Mouse (Mus musculus): ENCODE measurements around the gene Glis1. TPM values are rescaled to one million over a fixed set of nuclear protein-coding genes. Genes with fewer than 3 reads are reported as not detected.

Gene Glis1
- total RNA-seq (2014; rRNA removed; ENCODE audit: low replicate concordance) = not detected in 2 replicates
- 0.11 TPM in 1 of 2 replicates, not detected in the other for polyA plus RNA-seq (2015; fragmentation: Nextera tagmentation; extraction: Ambion mirVana)

DNA sequence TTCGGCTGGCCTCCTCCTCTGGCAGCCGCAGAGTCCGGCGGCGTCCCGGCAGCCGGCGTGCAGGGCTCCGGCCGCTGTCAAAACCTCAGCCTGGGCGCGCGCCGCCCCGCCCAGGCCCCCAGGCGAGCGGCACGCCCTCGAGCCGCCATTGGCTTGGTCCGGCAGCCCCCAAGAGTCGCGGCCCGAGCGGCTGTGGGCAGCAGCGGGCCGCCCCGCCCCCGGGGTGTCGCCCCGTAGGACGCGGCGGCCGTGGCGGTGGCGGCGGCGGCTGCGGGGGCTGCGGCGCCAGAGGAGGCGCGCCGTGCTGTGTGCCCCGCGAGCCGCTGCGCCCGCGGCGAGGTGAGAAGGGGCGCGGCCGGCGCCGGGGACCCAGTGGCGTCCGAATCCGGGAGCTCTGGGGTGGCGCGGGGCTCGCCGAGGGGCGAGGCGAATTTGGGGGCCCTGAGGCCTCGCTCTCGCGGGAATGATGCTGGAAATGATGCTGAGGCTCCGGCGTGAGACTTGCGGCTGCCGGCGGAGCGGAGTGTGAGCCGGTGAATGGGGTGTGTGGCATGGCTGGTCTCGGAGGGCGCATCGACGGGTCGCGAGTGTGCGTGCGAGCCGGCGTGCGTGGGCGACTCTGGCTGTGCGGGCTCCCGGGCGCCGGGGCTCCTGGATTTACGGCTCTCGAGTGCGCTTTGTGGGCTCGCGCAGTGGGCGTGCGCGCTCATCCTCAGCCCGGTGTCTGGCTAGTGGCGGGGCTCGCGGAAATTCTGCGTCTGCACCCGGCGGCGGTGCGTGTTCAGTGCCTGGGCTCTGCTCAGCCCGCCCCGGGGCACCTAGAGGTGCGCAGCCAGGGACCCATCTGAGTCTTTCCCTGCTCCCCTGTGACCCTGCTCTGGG lies at the start of gene Glis1:
TSS of gene Glis1 (plus strand) at position 236 of the 882 bp plus-strand sequence.
- under 1% methylated on average over 82 of the region's 112 CpGs for WGBS
- ATAC-seq (ENCODE audit: insufficient read depth, low read depth) = peak; percentile 92
- Histone ChIP-seq H3K4me1 (ENCODE audit: control insufficient read depth, insufficient read depth) (peaks cover 8% of the 10 kb centered on the region; the same call in 1 of the 2 replicates), H3K27me3 (ENCODE audit: control insufficient read depth, insufficient read depth, low read length) (peaks cover 77% of the 10 kb centered on the region), H3K4me3 (ENCODE audit: low read depth, low read length) (peak within 1 kb of the TSS; percentile 61), H3K9me3 (replicated peaks; ENCODE audit: control insufficient read depth, low read length) (no peaks in the 10 kb centered on the region), H3K9ac (replicated peaks; ENCODE audit: low read depth, low read length) (peak within 1 kb of the TSS; percentile 46), H3K27ac (ENCODE audit: low read depth) (no peak within 1 kb of the TSS), H3K36me3 (replicated peaks; ENCODE audit: control insufficient read depth, insufficient read depth, low read length) (no peaks in the 10 kb centered on the region), H3K4me2 (ENCODE audit: low read depth, low read length) (peak within 1 kb of the TSS; percentile 99)
- TF ChIP-seq EP300 (IDR thresholded peaks at IDR 0.05; ENCODE audit: low read depth) (no peak), CTCF (IDR thresholded peaks at IDR 0.05; ENCODE audit: low read depth) (no peak)
- DNase-seq (ENCODE audit: low spot score) = peak; percentile 58

DNA sequence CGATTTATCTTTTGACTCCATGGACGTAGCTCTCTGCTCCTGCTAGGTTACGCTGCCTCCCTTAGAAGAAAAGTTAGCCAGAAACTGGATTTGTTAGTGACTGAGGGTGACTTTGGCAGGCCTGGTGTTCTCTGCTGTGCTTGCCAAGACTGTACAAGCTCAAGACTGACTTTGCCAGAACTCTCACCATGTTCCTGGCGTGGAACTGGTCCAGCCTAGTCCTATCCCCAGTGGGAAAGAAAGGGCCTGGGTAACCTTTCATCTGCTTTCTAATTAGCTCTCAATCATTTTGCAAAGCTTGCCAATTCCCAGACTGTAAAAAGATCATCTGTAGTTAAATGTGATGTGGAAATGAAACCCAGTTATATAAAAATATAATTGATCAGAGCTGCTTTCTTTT lies 47.4 kb upstream of the Glis1 start:
- 94% methylated on average over 4 of the region's 4 CpGs for WGBS
- DNase-seq (ENCODE audit: low spot score) (no peak), ATAC-seq (ENCODE audit: insufficient read depth, low read depth) (no peak)

GRCm38 (mm10) chr4:107387465-107387864 lies 46.9 kb upstream of the Glis1 start:
- H3K4me3 ChIP-seq (ENCODE audit: low read depth, low read length) = no peak overlapping the region
- H3K9ac ChIP-seq (replicated peaks; ENCODE audit: low read depth, low read length) = no peak overlapping the region
- no peaks in the 10 kb centered on the region for H3K4me1 ChIP-seq (ENCODE audit: control insufficient read depth, insufficient read depth)
- peaks cover 68% of the 10 kb centered on the region for H3K36me3 ChIP-seq (replicated peaks; ENCODE audit: control insufficient read depth, insufficient read depth, low read length)
- TF ChIP-seq EP300 (IDR thresholded peaks at IDR 0.05; ENCODE audit: low read depth) (no peak), CTCF (IDR thresholded peaks at IDR 0.05; ENCODE audit: low read depth) (no peak)
- no peak overlapping the region for H3K4me2 ChIP-seq (ENCODE audit: low read depth, low read length)
- WGBS = 88% methylated on average over 8 of the region's 8 CpGs
- no peak overlapping the region for H3K27ac ChIP-seq (ENCODE audit: low read depth)
- DNase-seq (ENCODE audit: low spot score) (no peak), ATAC-seq (ENCODE audit: insufficient read depth, low read depth) (no peak)
- no peaks in the 10 kb centered on the region for H3K9me3 ChIP-seq (replicated peaks; ENCODE audit: control insufficient read depth, low read length)
- no peaks in the 10 kb centered on the region for H3K27me3 ChIP-seq (ENCODE audit: control insufficient read depth, insufficient read depth, low read length)

More for the DNA sequence above, 47.4 kb upstream of the Glis1 start:
- no peak overlapping the region for H3K4me3 ChIP-seq (ENCODE audit: low read depth, low read length)
- no peak overlapping the region for H3K27ac ChIP-seq (ENCODE audit: low read depth)
- H3K27me3 ChIP-seq (ENCODE audit: control insufficient read depth, insufficient read depth, low read length) = no peaks in the 10 kb centered on the region
- no peak overlapping the region for H3K9ac ChIP-seq (replicated peaks; ENCODE audit: low read depth, low read length)
- H3K4me2 ChIP-seq (ENCODE audit: low read depth, low read length) = no peak overlapping the region
- peaks cover 70% of the 10 kb centered on the region for H3K36me3 ChIP-seq (replicated peaks; ENCODE audit: control insufficient read depth, insufficient read depth, low read length)
- no peaks in the 10 kb centered on the region for H3K9me3 ChIP-seq (replicated peaks; ENCODE audit: control insufficient read depth, low read length)
- H3K4me1 ChIP-seq (ENCODE audit: control insufficient read depth, insufficient read depth) = no peaks in the 10 kb centered on the region
- TF ChIP-seq EP300 (IDR thresholded peaks at IDR 0.05; ENCODE audit: low read depth) (no peak), CTCF (IDR thresholded peaks at IDR 0.05; ENCODE audit: low read depth) (no peak)

GRCm38 (mm10) chr4:107388291-107388690 lies 46.1 kb upstream of the Glis1 start:
- no peaks in the 10 kb centered on the region for H3K9me3 ChIP-seq (replicated peaks; ENCODE audit: control insufficient read depth, low read length)
- TF ChIP-seq CTCF (IDR thresholded peaks at IDR 0.05; ENCODE audit: low read depth) = no peak
- TF ChIP-seq EP300 (IDR thresholded peaks at IDR 0.05; ENCODE audit: low read depth) = no peak
- H3K9ac ChIP-seq (replicated peaks; ENCODE audit: low read depth, low read length) = no peak overlapping the region
- no peak overlapping the region for H3K27ac ChIP-seq (ENCODE audit: low read depth)
- DNase-seq (ENCODE audit: low spot score) (no peak), ATAC-seq (ENCODE audit: insufficient read depth, low read depth) (no peak)
- no peak overlapping the region for H3K4me3 ChIP-seq (ENCODE audit: low read depth, low read length)
- 92% methylated on average over 2 of the region's 2 CpGs for WGBS
- no peaks in the 10 kb centered on the region for H3K4me1 ChIP-seq (ENCODE audit: control insufficient read depth, insufficient read depth)
- peaks cover 64% of the 10 kb centered on the region for H3K36me3 ChIP-seq (replicated peaks; ENCODE audit: control insufficient read depth, insufficient read depth, low read length)
- no peak overlapping the region for H3K4me2 ChIP-seq (ENCODE audit: low read depth, low read length)
- H3K27me3 ChIP-seq (ENCODE audit: control insufficient read depth, insufficient read depth, low read length) = no peaks in the 10 kb centered on the region

- no peak for TF ChIP-seq EP300 (IDR thresholded peaks at IDR 0.05; ENCODE audit: low read depth)
- TF ChIP-seq CTCF (IDR thresholded peaks at IDR 0.05; ENCODE audit: low read depth) = no peak
- Histone ChIP-seq H3K9ac (replicated peaks; ENCODE audit: low read depth, low read length) (no peak overlapping the region), H3K27me3 (ENCODE audit: control insufficient read depth, insufficient read depth, low read length) (no peaks in the 10 kb centered on the region), H3K36me3 (replicated peaks; ENCODE audit: control insufficient read depth, insufficient read depth, low read length) (peaks cover 68% of the 10 kb centered on the region), H3K9me3 (replicated peaks; ENCODE audit: control insufficient read depth, low read length) (no peaks in the 10 kb centered on the region), H3K27ac (ENCODE audit: low read depth) (no peak overlapping the region), H3K4me1 (ENCODE audit: control insufficient read depth, insufficient read depth) (no peaks in the 10 kb centered on the region), H3K4me2 (ENCODE audit: low read depth, low read length) (no peak overlapping the region), H3K4me3 (ENCODE audit: low read depth, low read length) (no peak overlapping the region)
- DNase-seq (ENCODE audit: low spot score) (no peak), ATAC-seq (ENCODE audit: insufficient read depth, low read depth) (no peak)
- 93% methylated on average over 3 of the region's 3 CpGs for WGBS
These were observed 45.0 kb upstream of the Glis1 start for GRCm38 (mm10) chr4:107389345-107389744.

All from heart, postnatal 0 days (tissue).